Mouse (Mus musculus): Measurements from ENCODE around the gene Sirt4.

Sirt4 gene

GRCm38 (mm10) chr5:115434853-115435754 lies 49.4 kb downstream of the Sirt4 start:
- DNase-seq (ENCODE audit: low spot score in 2 of 2), result no peak

DNA sequence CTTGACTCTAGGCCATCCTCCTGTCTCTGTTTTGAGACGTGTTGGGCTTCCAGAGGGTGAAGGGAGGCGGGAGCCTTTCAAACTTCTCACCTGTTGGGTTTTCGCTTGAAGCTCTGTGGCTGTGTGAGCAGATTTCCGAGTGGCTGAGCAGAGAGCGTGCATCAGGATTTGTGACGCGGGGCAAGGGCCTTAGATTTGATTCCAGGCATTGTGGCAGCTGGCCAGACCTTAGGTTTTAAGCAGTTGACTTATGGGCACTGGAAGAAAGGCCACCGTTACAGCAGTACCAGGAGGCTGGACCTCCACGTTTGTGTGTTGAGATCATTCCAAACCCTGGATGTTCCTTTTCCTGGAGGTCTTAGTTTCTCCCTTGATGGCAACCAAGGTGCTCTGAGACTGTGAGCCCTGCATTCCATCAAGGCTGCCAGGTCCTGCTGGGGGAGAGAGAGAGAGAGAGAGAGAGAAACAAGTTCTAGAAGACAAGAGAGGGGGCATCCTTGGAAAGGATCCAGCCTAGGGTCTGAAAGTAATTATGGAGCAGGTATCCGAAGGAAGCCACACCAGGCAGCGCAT lies 50.2 kb downstream of the Sirt4 start:
- DNase-seq (ENCODE audit: low spot score in 2 of 2), result no peak

DNA sequence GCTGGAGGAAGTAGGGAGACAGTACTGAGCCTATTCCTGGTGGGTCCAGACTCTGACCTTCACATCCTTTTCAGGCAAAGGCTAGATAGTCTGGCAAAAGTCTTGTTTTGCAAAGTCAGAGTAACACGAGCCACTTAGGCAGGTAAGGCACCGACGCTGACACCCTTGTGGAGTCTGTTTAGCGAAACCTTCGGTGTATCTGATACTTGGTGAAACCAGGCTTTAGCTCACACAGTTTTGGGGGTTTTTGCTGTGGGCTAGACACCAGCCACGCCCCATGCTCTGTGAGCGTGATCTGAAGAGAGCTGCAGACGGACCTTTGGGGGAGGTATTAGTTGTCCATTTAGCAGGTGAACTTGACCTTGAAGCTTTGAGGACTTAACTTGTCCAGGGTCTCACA lies 51.3 kb downstream of the Sirt4 start:
- DNase-seq (ENCODE audit: low spot score in 2 of 2), result no peak

- DNase-seq (ENCODE audit: low spot score in 2 of 2), result no peak
These were observed 52.1 kb downstream of the Sirt4 start for GRCm38 (mm10) chr5:115432395-115432794.

DNA sequence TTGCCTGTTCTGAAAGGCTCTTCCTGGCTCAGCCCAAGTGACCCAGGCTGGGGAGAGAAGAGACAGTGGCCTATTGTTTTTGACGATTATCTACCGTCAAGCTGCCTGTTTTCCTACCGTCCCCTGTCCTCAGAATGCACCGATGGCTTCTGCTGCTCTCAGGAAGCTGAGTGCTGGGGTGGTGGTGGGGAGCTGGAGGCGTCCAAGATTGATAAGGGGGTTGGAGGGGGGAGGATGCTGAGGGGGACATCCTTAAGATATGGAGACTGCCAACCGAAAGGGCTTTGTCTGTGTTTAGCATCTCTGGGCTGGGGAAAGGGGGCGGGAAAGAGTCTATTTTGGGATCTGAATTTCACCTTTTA lies 52.6 kb downstream of the Sirt4 start:
- DNase-seq (ENCODE audit: low spot score in 2 of 2), result no peak

DNA sequence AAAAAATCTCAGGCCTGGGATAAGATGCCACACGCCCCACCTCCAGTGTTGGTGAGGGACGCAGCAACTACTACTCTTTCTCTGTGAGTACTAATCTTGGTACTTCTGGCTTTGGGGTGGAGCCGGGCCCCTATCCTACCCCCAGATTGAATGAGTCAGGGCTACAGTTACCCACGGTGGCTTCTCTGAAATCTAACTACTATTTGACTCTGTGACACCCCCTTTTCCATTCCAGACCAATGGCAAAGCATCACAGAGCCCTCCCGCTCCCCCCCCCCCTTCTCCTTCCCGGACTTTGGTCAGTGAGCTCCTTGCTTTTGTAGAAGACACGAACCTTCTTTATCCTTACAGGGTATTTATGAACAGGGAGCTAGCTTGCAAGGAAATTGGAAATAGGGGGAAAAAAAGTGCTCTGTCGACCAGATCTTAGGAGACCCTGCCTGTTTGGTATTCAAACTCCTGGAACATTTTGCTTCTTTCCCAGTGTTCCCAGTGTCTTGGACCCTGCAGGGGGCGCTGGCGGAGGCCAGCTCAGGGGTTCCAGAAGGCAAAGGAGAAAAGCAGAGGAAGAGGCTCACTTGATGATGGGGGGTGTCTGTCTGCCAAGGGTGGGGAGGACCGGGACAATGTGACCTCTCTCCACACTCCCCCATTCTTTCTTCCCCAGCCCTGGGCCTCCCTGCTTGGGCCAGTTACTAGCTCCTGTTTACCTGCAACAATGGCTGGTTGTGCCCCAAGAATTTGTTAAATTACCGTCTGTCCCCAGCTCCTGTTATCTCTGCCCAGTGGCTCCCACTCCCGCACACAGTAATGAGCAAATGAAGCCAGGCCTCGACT lies 53.2 kb downstream of the Sirt4 start:
- DNase-seq (ENCODE audit: low spot score in 2 of 2), result no peak

GRCm38 (mm10) chr5:115430187-115430960 lies 54.2 kb downstream of the Sirt4 start:
- DNase-seq (ENCODE audit: low spot score in 2 of 2), result no peak

DNA sequence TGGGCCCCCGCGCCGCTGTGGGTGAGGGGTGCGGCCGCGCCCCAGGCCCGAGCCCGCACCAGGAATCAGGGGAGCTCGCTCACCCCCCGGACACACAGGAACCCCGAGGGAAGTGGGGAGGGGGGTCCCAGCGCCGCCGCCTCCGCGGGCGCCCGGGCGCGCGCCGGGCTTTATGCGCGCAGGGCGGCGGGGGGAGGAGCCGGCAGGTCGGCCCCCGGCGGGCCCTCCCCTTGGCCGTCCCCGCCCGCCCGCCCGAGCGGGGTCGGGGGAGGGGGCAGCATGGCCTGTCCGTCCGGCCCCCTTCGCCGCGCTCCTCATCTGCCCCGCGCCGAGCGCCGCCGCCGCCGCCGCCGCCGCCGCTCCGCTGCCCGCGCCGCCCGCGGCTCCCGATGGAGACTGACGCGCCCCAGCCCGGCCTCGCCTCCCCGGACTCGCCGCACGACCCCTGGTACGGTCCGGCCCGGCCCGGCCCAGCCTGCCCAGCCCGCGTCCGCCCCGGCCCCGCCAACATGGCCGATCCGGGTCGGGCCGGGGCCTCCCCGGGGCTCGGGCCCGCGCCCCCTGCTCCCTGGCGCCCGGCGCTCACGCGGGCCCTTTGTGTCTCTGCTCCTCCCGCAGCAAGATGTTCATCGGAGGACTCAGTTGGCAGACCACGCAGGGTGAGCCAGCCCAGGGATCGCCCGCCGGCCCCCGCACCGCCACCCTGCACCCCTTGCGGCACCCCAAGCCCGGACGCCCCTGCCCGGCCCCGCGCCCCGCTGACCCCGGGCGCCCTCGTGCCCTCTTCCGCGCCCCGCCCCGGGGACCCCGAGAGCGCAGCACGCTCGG lies 55.0 kb downstream of the Sirt4 start, which contains the start of gene Msi1:
TSS of gene Msi1 (plus strand) at position 241 of the 828 bp plus-strand sequence.
- DNase-seq (ENCODE audit: low spot score in 2 of 2), result no peak

- no peak for DNase-seq (ENCODE audit: low spot score in 2 of 2)
These were observed 55.6 kb downstream of the Sirt4 start for GRCm38 (mm10) chr5:115428831-115429358.

Data from spleen, postnatal 10 days (tissue).